Mouse (Mus musculus): ENCODE results near the gene Olfr1061.
"Not testable (repeated sequence)": the region's sequence is repeated elsewhere in the genome, so short reads cannot be mapped to it uniquely, and the experiment has no call there.

Gene Olfr1061

DNA sequence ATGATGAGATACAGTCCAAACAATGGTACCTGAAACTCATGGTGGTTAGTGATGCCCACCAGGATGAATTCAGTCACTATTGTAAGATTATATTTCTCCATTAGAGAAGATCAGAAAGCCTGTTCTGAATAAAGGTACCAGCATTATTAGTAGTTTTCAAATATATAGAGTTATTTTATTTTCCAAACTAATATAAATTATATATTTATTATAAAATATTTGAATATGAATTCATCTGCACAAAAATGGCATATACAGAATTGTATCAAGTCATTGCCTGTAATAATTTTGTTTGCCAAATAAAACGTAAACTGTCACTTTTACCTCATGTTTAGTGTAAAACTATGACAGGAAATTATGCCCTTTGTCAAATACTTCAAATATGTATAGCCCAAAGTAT is at the start of gene Olfr1061:
Gene Olfr1061 (minus strand): TSS at position 101 of the 400 bp plus-strand sequence.
- DNase-seq (ENCODE audit: low spot score), result no peak

DNA sequence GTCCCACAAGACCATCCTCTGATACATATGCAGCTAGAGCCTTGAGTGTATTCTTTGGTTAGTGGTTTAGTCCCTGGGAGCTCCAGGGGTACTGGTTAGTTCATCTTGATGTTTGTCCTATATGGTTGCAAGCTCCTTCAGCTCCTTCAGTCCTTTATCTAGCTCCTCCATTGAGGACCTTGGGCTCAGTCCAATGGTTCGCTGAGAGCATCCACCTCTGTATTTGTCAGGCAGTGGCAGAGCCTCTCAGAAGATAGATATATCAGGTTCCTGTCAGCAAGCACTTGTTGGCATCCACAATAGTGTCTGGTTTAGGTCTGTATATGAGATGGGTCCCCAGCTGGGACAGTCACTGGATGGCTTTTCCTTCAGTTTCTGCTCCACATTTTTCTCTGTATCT is 46.6 kb upstream of the Olfr1061 start:
- no peak for DNase-seq (ENCODE audit: low spot score)

DNA sequence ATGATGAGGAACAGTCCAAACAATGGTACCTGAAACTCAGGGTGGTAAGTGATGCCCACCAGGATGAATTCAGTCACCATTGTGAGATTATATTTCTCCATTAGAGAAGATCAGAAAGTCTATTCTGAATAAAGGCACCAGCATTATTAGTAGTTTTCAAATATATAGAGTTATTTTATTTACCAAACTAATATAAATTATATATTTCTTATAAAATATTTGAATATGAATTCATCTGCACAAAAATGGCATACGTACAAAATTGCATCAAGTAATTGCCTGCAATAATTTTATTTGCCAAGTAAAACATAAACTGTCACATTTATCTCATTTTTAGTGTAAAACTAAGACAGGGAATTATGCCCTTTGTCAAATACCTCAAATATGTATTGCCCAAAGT is 42.3 kb upstream of the Olfr1061 start, which contains the start of gene Olfr1066:
Gene Olfr1066 (minus strand): TSS at position 101 of the 400 bp plus-strand sequence.
- no peak for DNase-seq (ENCODE audit: low spot score)

- not testable (repeated sequence) for DNase-seq (ENCODE audit: low spot score)
Observed at GRCm38 (mm10) chr2:86450491-86450890, 36.6 kb upstream of the Olfr1061 start, which contains the start of gene Olfr1065. Gene Olfr1065, minus strand, starts transcription at chr2:86450591.

DNA sequence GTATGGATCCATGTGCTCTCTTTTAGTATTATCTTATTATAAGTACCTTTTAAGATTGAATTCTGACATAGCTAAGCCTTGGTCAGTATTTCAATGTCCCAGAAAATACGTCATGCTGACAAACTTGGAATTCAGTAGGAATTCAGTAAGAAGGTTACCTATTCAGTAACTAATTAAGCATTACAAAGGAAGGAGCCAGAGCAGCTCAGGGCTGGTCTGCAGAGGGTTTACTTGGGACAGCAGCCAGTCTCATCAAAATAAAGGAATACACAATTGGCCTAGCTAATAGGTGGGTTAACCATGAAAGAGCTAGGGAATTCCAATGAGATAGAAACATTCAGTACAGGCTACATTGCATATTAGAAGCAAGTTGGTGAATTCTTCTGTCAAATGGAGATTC is 28.3 kb upstream of the Olfr1061 start:
- DNase-seq (ENCODE audit: low spot score), result not testable (repeated sequence)

DNA sequence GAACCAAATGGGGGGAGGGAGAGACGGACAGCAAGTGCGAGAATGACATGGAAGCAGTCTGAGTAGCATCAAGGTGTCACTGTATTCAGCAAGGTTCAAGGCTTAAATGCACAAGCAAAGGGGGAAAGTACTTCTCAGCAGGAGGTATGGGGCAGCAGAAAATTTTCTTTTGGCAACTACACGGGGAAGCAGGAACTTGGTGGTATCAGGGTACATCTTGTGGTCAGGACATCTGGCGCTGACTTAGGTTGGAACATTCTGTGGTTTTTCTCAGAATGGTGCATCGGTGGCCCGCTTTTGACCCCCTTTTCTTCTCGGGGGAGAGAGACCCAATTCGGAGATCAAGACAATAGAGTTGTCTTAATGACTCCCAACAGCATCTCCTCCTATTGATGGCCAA is 14.7 kb upstream of the Olfr1061 start:
- DNase-seq (ENCODE audit: low spot score), result not testable (repeated sequence)

DNA sequence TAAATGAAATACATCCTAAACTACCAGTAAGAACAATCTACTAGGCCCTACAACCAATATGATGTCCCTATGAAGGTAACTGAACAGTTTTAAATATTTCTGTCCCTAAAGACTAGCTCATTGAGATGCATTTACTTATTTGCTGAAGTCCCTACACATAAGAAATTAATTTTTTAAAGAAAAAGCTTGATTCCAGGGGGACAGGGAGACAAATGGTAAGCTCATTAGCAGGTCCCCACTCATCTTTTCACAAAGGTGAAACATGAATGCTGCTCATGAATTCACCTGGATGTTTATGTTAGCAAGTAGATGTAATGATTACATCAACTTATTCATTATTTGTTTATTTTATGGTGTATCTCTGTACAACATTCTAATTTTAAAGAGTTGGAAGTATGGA is 12.8 kb upstream of the Olfr1061 start, which contains the start of gene Olfr1062:
Gene Olfr1062 (minus strand): TSS at position 101 of the 400 bp plus-strand sequence.
- DNase-seq (ENCODE audit: low spot score), result not testable (repeated sequence)

- no peak for DNase-seq (ENCODE audit: low spot score)
Observed at GRCm38 (mm10) chr2:86395114-86395513, 18.7 kb downstream of the Olfr1061 start.

- DNase-seq (ENCODE audit: low spot score), result not testable (repeated sequence)
Observed at GRCm38 (mm10) chr2:86388461-86388860, 25.4 kb downstream of the Olfr1061 start, which contains the start of gene Olfr1058. Gene Olfr1058, minus strand, starts transcription at chr2:86388561.

GRCm38 (mm10) chr2:86378293-86378692 is 35.6 kb downstream of the Olfr1061 start, which contains the start of gene Olfr1057:
Gene Olfr1057, minus strand, starts transcription at chr2:86378393.
- DNase-seq (ENCODE audit: low spot score), result no peak

DNA sequence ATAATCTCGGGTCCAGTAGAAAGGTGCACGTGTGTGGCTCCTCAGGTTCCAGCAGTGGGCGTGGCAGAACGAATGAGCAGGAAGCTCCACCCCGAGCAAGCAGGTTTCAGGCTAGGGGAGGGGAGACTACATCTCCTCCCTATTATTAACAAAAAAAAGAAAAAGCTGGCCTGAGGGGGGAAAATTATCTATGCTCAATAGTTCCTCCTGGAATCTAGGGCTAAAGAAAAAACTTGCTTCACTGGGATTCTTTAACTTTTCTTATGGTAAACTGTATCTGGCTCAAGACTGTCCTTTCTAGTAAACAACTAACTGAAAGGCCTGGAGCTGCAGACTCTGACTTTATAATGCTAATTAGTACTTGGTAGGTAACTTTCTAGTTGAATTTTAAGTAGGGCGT is 47.5 kb downstream of the Olfr1061 start:
- not testable (repeated sequence) for DNase-seq (ENCODE audit: low spot score)
